Mouse (Mus musculus): Measurements from ENCODE around the gene Fam151b.

GRCm38 (mm10) chr13:92523178-92523813 lies 39.5 kb upstream of the Fam151b start:
- no peak for TF ChIP-seq CTCF (IDR thresholded peaks at IDR 0.05)
- TF ChIP-seq EP300 (IDR thresholded peaks at IDR 0.05), result no peak

Data from lung, postnatal 0 days (tissue).